Comparison of ENCODE assay signal across 7 mouse cellular contexts in genomic region chrX:12763127-12763834, GRCm38 (mm10). TPM values are rescaled to one million over a fixed set of nuclear protein-coding genes. Genes with fewer than 3 reads are reported as not detected.
DNase-seq lines count a peak whose midpoint lies in the region; ATAC-seq and TF ChIP-seq lines count a peak whose summit lies in the region.

No protein-coding gene starts in this region.

- no peak overlapping the region for H3K9ac ChIP-seq in lung, postnatal 0 days (replicated peaks; ENCODE audit: low read depth)
- peak overlapping the region; percentile 88 for H3K9ac ChIP-seq in forebrain, embryonic 13.5 days
- no peak overlapping the region for H3K9ac ChIP-seq in limb, embryonic 15.5 days
- H3K9ac ChIP-seq in stomach, embryonic 16.5 days (ENCODE audit: low read length): peak overlapping the region; percentile 83

- peak overlapping the region; percentile 56; the same call in 1 of the 2 replicates for H3K4me3 ChIP-seq in lung, postnatal 0 days (ENCODE audit: low read depth, low read length)
- peak overlapping the region; percentile 61 for H3K4me3 ChIP-seq in forebrain, embryonic 13.5 days
- H3K4me3 ChIP-seq in limb, embryonic 15.5 days: peak overlapping the region; percentile 60
- peak overlapping the region; percentile 64; the same call in 1 of the 2 replicates for H3K4me3 ChIP-seq in stomach, embryonic 16.5 days (replicated peaks; ENCODE audit: low read length)

- peak overlapping the region; percentile 52 for H3K4me2 ChIP-seq in lung, postnatal 0 days (replicated peaks; ENCODE audit: low read depth, low read length)
- H3K4me2 ChIP-seq in forebrain, embryonic 13.5 days: peak overlapping the region; percentile 63
- peak overlapping the region; percentile 39 for H3K4me2 ChIP-seq in limb, embryonic 15.5 days
- peak overlapping the region; percentile 58 for H3K4me2 ChIP-seq in stomach, embryonic 16.5 days (ENCODE audit: low read depth, low read length)

- TF ChIP-seq EP300 in lung, postnatal 0 days (IDR thresholded peaks at IDR 0.05): no peak

- H3K4me1 ChIP-seq in lung, postnatal 0 days (ENCODE audit: insufficient read depth, low read depth, low read length): no peaks in the 10 kb centered on the region
- peaks cover 10% of the 10 kb centered on the region for H3K4me1 ChIP-seq in forebrain, embryonic 13.5 days
- H3K4me1 ChIP-seq in limb, embryonic 15.5 days: no peaks in the 10 kb centered on the region
- 0 out of 2 replicates have a peak, but pooled peaks cover 3% of the 10 kb centered on the region for H3K4me1 ChIP-seq in stomach, embryonic 16.5 days (ENCODE audit: control insufficient read depth, insufficient read depth, low read length)

- no peaks in the 10 kb centered on the region for H3K9me3 ChIP-seq in lung, postnatal 0 days (ENCODE audit: low read length)
- no peaks in the 10 kb centered on the region for H3K9me3 ChIP-seq in forebrain, embryonic 13.5 days (replicated peaks)
- H3K9me3 ChIP-seq in limb, embryonic 15.5 days: no peaks in the 10 kb centered on the region
- H3K9me3 ChIP-seq in stomach, embryonic 16.5 days (replicated peaks; ENCODE audit: control insufficient read depth, low read length): no peaks in the 10 kb centered on the region

- 61% methylated on average over 3 of the region's 3 CpGs for WGBS in lung, postnatal 0 days
- 68% methylated on average over 3 of the region's 3 CpGs for WGBS in forebrain, embryonic 13.5 days
- WGBS in limb, embryonic 15.5 days: 69% methylated on average over 3 of the region's 3 CpGs
- 60% methylated on average over 3 of the region's 3 CpGs for WGBS in stomach, embryonic 16.5 days

- no peak overlapping the region for H3K27ac ChIP-seq in lung, postnatal 0 days (ENCODE audit: low read length)
- peak overlapping the region; percentile 94 for H3K27ac ChIP-seq in forebrain, embryonic 13.5 days
- no peak overlapping the region for H3K27ac ChIP-seq in limb, embryonic 15.5 days
- peak overlapping the region; percentile 96; the same call in 1 of the 2 replicates for H3K27ac ChIP-seq in stomach, embryonic 16.5 days (ENCODE audit: low read length)

- no peak for TF ChIP-seq CTCF in lung, postnatal 0 days (IDR thresholded peaks at IDR 0.05)

- ATAC-seq in lung, postnatal 0 days: no peak
- ATAC-seq in forebrain, embryonic 13.5 days: no peak
- ATAC-seq in limb, embryonic 15.5 days (ENCODE audit: insufficient number of reproducible peaks, low FRiP score, low TSS enrichment, low read depth): no peak
- ATAC-seq in stomach, embryonic 16.5 days (ENCODE audit: insufficient read depth, low FRiP score): no peak

- no peak for DNase-seq in lung, postnatal 0 days (ENCODE audit: low spot score)
- no peak for DNase-seq in lung, postnatal 36 days
- no peak for DNase-seq in urinary bladder, postnatal 25 days (ENCODE audit: low spot score)
- DNase-seq in right cerebral cortex, postnatal 4 days: no peak

- no peaks in the 10 kb centered on the region for H3K36me3 ChIP-seq in lung, postnatal 0 days (ENCODE audit: insufficient read depth, low read length)
- no peaks in the 10 kb centered on the region for H3K36me3 ChIP-seq in forebrain, embryonic 13.5 days (ENCODE audit: poor library complexity, severe bottlenecking)
- no peaks in the 10 kb centered on the region for H3K36me3 ChIP-seq in limb, embryonic 15.5 days
- H3K36me3 ChIP-seq in stomach, embryonic 16.5 days (ENCODE audit: control insufficient read depth, insufficient read depth, low read length): no peaks in the 10 kb centered on the region

- H3K27me3 ChIP-seq in lung, postnatal 0 days (replicated peaks; ENCODE audit: insufficient read depth, low read length): no peaks in the 10 kb centered on the region
- peaks cover 4% of the 10 kb centered on the region; the same call in 1 of the 2 replicates for H3K27me3 ChIP-seq in forebrain, embryonic 13.5 days
- peaks cover 10% of the 10 kb centered on the region; the same call in 1 of the 2 replicates for H3K27me3 ChIP-seq in limb, embryonic 15.5 days
- H3K27me3 ChIP-seq in stomach, embryonic 16.5 days (ENCODE audit: control insufficient read depth, insufficient read depth, low read length): peaks cover 18% of the 10 kb centered on the region; the same call in 1 of the 2 replicates

RNA-seq across cellular contexts. Expression of gene Med14, which starts 1.4 kb away (rescaled TPM):
- 5.3 TPM in 2 replicates for polyA plus RNA-seq in lung, postnatal 0 days (2015; fragmentation: Nextera tagmentation; extraction: Ambion mirVana)
- 13.6 and 14.2 TPM in 2 replicates for polyA plus RNA-seq in forebrain, embryonic 13.5 days (2015; fragmentation: Nextera tagmentation; extraction: Ambion mirVana)
- 11.1 and 12.4 TPM in 2 replicates for polyA plus RNA-seq in limb, embryonic 15.5 days (2015; fragmentation: Nextera tagmentation; extraction: Ambion mirVana)
- polyA plus RNA-seq in stomach, embryonic 16.5 days (2015; fragmentation: Nextera tagmentation; extraction: Ambion mirVana): 10.8 and 11.1 TPM in 2 replicates

Comparison
In these comparisons a context has a peak if more than half of its experiments do, and no peak if none do; other contexts are left out.
1. H3K27ac ChIP-seq: peak in forebrain, embryonic 13.5 days (single experiment) and stomach, embryonic 16.5 days (single experiment); none in lung, postnatal 0 days (single experiment) and limb, embryonic 15.5 days (single experiment).
2. H3K9ac ChIP-seq: peak in forebrain, embryonic 13.5 days (single experiment) and stomach, embryonic 16.5 days (single experiment); none in lung, postnatal 0 days (single experiment) and limb, embryonic 15.5 days (single experiment).
3. Peak in every context shown above with its lines, with median percentiles within 50 percentile points of each other: H3K4me2 ChIP-seq and H3K4me3 ChIP-seq.